Mouse (Mus musculus) midbrain, embryonic 10.5 days (tissue): Measurements from ENCODE around the gene Dnajc11. TPM values are rescaled to one million over a fixed set of nuclear protein-coding genes. Genes with fewer than 3 reads are reported as not detected.

Source experiments
- DNase-seq: peaks from one replicate; pipeline ENCODE4 v3.0.0-alpha.2; 2017; ENCODE audit warnings: low spot score
- H3K27ac ChIP-seq: fragments of 300-500 bp; sonication (generic); replicated peaks from 2 replicates; pipeline ENCODE4 v1.5.1; 2016; ENCODE audit warnings: mild to moderate bottlenecking
- H3K27me3 ChIP-seq: fragments of 300-500 bp; sonication (generic); 2 replicates; pipeline ENCODE4 v1.6.1; 2016; ENCODE audit warnings: low read depth, mild to moderate bottlenecking; ENCODE audit not compliant: poor library complexity, severe bottlenecking
- H3K36me3 ChIP-seq: fragments of 300-500 bp; sonication (generic); 2 replicates; pipeline ENCODE4 v1.6.1; 2016; ENCODE audit warnings: mild to moderate bottlenecking, moderate library complexity
- H3K4me1 ChIP-seq: fragments of 300-500 bp; sonication (generic); 2 replicates; pipeline ENCODE4 v1.6.1; 2016
- H3K4me3 ChIP-seq: fragments of 300-500 bp; sonication (generic); 2 replicates; pipeline ENCODE4 v1.5.1; 2016; ENCODE audit warnings: mild to moderate bottlenecking, moderate library complexity
- H3K9me3 ChIP-seq: fragments of 300-500 bp; sonication (generic); replicated peaks from 2 replicates; pipeline ENCODE4 v1.6.1; 2016; ENCODE audit warnings: mild to moderate bottlenecking
- WGBS: fragments of 180-500 bp; shearing (Covaris S2); methylation state at CpG from one replicate; pipeline ENCODE4 v1.1.7; 2016; 5-methylcytosine and 5-hydroxymethylcytosine counted together
- polyA plus RNA-seq: library from polyadenylated mRNA; unstranded; fragments of >200 nt; fragmentation: Nextera tagmentation; extraction: Ambion mirVana; gene quantifications from 2 replicates; pipeline ENCODE4 v1.2.1, GENCODE M21; 2016

Gene Dnajc11
- polyA plus RNA-seq: 107 and 108 TPM in 2 replicates

GRCm38 (mm10) chr4:151933505-151934214 is at the start of gene Dnajc11:
Gene Dnajc11 (plus strand): TSS chr4:151933691.
- peaks cover 13% of the 10 kb centered on the region for H3K36me3 ChIP-seq
- peak within 1 kb of the TSS; percentile 95 for H3K27ac ChIP-seq
- under 1% methylated on average over 75 of the region's 83 CpGs for WGBS

GRCm38 (mm10) chr4:151893241-151893640 is 40.2 kb upstream of the Dnajc11 start:
- no peak overlapping the region for H3K4me3 ChIP-seq

More at GRCm38 (mm10) chr4:151933505-151934214, at the start of gene Dnajc11:
- Histone ChIP-seq H3K9me3 (no peaks in the 10 kb centered on the region), H3K27me3 (no peaks in the 10 kb centered on the region), H3K4me1 (peaks cover 20% of the 10 kb centered on the region), H3K4me3 (peak within 1 kb of the TSS; percentile 100)
- peak; percentile 91 for DNase-seq

DNA sequence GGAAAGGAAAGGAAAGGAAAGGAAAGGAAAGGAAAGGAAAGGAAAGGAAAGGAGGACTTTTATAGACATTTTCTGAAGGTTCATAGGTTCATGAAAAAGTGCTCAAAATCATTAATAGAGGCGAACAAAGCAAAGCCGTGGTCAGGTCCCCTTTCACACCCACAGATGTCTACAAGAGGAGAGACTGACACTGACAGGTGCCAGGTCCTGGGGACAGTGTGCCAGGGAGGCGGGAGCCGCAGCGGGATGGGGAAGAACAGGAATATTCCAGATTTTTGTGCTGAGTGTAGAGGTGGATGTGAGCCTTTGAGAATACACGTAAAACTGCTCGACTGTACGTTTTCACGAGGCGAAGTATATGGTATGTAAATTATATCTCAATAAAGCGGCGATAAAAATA is 38.6 kb upstream of the Dnajc11 start:
- Histone ChIP-seq H3K36me3 (no peaks in the 10 kb centered on the region), H3K27ac (no peak overlapping the region), H3K9me3 (peaks cover 10% of the 10 kb centered on the region), H3K27me3 (no peaks in the 10 kb centered on the region), H3K4me1 (peaks cover 4% of the 10 kb centered on the region; the same call in 1 of the 2 replicates), H3K4me3 (no peak overlapping the region)
- no peak for DNase-seq
- WGBS: 92% methylated on average over 12 of the region's 12 CpGs

More at GRCm38 (mm10) chr4:151893241-151893640, 40.2 kb upstream of the Dnajc11 start:
- H3K27me3 ChIP-seq: no peaks in the 10 kb centered on the region
- no peak overlapping the region for H3K27ac ChIP-seq
- peaks cover 4% of the 10 kb centered on the region; the same call in 1 of the 2 replicates for H3K4me1 ChIP-seq
- H3K9me3 ChIP-seq: peaks cover 7% of the 10 kb centered on the region; the same call in 1 of the 2 replicates
- H3K36me3 ChIP-seq: no peaks in the 10 kb centered on the region
- WGBS: 79% methylated on average over 6 of the region's 6 CpGs
- DNase-seq: no peak

DNA sequence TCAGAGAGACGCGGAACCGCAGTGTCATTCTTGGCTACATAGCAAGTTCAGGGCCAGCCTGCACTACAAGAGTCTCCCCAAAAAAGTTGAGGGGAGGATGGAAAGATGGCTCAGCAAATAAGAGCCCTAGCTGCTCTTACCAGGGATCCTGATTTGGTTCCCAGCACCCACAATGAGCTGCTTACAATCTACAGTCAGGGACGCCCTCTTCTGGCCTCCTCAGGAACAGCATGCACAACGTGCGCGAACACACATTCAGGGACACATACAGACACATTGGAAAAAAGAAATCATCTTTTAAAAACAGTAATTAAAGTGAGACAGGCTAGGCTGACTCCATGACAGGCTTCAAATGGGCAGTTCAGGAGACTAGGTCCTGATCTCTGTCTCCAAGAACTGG is 37.9 kb upstream of the Dnajc11 start:
- H3K4me3 ChIP-seq: no peak overlapping the region
- no peak overlapping the region for H3K27ac ChIP-seq
- peaks cover 11% of the 10 kb centered on the region for H3K9me3 ChIP-seq
- H3K36me3 ChIP-seq: no peaks in the 10 kb centered on the region
- WGBS: 90% methylated on average over 7 of the region's 7 CpGs
- H3K4me1 ChIP-seq: peaks cover 4% of the 10 kb centered on the region; the same call in 1 of the 2 replicates
- H3K27me3 ChIP-seq: no peaks in the 10 kb centered on the region
- no peak for DNase-seq

GRCm38 (mm10) chr4:151897069-151897617 is 36.3 kb upstream of the Dnajc11 start:
- WGBS: 62% methylated on average over 9 of the region's 9 CpGs

GRCm38 (mm10) chr4:151898600-151899245 is 34.8 kb upstream of the Dnajc11 start:
- peaks cover 4% of the 10 kb centered on the region; the same call in 1 of the 2 replicates for H3K4me1 ChIP-seq
- H3K9me3 ChIP-seq: peaks cover 11% of the 10 kb centered on the region
- no peak for DNase-seq
- no peaks in the 10 kb centered on the region for H3K36me3 ChIP-seq
- peaks cover 13% of the 10 kb centered on the region for H3K27me3 ChIP-seq
- no peak overlapping the region for H3K4me3 ChIP-seq
- WGBS: 69% methylated on average over 13 of the region's 13 CpGs
- no peak overlapping the region for H3K27ac ChIP-seq

More at GRCm38 (mm10) chr4:151897069-151897617, 36.3 kb upstream of the Dnajc11 start:
- no peaks in the 10 kb centered on the region for H3K27me3 ChIP-seq
- DNase-seq: no peak
- H3K9me3 ChIP-seq: peaks cover 11% of the 10 kb centered on the region
- H3K4me3 ChIP-seq: no peak overlapping the region
- no peaks in the 10 kb centered on the region for H3K36me3 ChIP-seq
- H3K4me1 ChIP-seq: peaks cover 4% of the 10 kb centered on the region; the same call in 1 of the 2 replicates
- H3K27ac ChIP-seq: no peak overlapping the region

- WGBS: 69% methylated on average over 11 of the region's 11 CpGs
- peaks cover 17% of the 10 kb centered on the region for H3K27me3 ChIP-seq
- H3K4me3 ChIP-seq: no peak overlapping the region
- H3K4me1 ChIP-seq: peaks cover 4% of the 10 kb centered on the region; the same call in 1 of the 2 replicates
- DNase-seq: no peak
- peaks cover 11% of the 10 kb centered on the region for H3K9me3 ChIP-seq
- H3K36me3 ChIP-seq: no peaks in the 10 kb centered on the region
- H3K27ac ChIP-seq: no peak overlapping the region
These were observed 33.6 kb upstream of the Dnajc11 start for GRCm38 (mm10) chr4:151899707-151900384.

DNA sequence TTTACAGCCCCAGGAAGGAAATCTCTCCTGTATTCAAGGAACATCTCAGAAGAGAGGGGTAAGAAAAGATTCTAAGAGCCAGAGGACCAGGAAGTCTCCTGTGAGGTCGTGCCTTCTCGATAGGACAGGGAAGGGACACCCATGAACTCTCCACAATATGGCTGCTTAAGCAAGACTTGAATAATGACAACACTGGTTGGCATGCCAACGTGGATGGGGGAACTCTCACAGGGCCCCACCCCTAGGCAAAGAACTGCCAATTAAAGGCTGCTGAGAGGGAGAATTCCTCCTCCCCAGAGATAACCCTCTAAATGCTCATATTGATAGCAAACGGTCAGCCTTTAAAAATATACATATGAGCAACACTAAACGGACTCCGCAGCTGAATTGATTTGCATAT is 32.8 kb upstream of the Dnajc11 start:
- Histone ChIP-seq H3K4me3 (no peak overlapping the region), H3K27me3 (peaks cover 26% of the 10 kb centered on the region), H3K27ac (no peak overlapping the region), H3K4me1 (peaks cover 11% of the 10 kb centered on the region), H3K36me3 (no peaks in the 10 kb centered on the region), H3K9me3 (peaks cover 5% of the 10 kb centered on the region)
- DNase-seq: no peak
- 86% methylated on average over 6 of the region's 6 CpGs for WGBS

DNA sequence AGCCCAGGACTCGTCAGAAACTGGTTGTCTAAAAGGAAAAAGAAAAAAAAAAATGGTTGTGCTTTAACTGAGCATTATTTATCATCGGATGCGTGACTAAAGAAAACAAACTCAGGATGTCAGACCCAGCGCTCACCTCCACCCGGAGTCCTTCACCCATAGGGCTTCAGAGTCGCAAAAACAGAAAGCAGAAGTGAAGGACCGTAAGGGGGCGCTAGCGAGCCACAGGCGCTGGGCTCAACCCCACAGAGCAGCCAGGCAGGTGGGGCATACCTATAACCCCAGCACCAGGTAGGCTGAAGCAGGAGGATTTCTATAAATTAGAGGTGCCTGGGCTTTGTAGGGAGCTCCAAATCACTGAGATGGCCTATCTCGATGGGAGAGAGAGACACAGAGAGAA is 32.1 kb upstream of the Dnajc11 start:
- H3K27me3 ChIP-seq: peaks cover 27% of the 10 kb centered on the region
- H3K9me3 ChIP-seq: peaks cover 4% of the 10 kb centered on the region
- 69% methylated on average over 11 of the region's 11 CpGs for WGBS
- H3K36me3 ChIP-seq: no peaks in the 10 kb centered on the region
- H3K4me1 ChIP-seq: peaks cover 18% of the 10 kb centered on the region
- no peak overlapping the region for H3K27ac ChIP-seq
- DNase-seq: no peak
- no peak overlapping the region for H3K4me3 ChIP-seq

DNA sequence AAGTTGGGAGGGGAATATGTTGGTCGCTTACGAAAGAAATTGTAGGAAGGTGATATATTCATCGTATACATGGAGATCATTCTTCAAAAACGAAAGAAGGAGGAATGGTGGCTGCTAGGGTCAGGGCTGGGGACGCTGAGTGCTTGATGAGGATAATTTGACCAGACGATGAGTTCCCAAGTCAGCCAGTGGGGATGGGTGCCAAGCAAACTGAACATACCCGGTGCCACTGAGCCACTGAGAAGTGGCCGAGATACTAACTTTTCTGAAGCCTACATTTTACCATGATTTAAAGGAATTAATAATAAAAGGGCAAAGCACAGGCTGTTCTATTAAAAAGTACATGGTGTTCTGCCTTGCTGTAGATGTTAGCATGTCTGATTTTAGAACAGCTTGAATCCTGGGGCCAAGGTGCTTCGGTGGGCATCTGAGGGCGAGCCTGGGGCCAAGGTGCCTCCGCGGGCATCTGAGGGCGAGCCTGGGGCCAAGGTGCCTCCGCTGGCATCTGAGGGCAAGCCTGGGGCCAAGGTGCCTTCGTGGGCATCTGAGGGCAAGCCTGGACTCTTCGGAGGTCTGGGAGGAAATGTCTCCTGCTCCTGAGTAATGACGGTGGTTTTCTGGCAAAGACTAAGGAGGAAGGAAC is 31.3 kb upstream of the Dnajc11 start:
- Histone ChIP-seq H3K4me3 (no peak overlapping the region), H3K9me3 (peaks cover 4% of the 10 kb centered on the region), H3K27me3 (peaks cover 31% of the 10 kb centered on the region), H3K27ac (no peak overlapping the region), H3K4me1 (peaks cover 21% of the 10 kb centered on the region), H3K36me3 (no peaks in the 10 kb centered on the region)
- DNase-seq: no peak
- 85% methylated on average over 17 of the region's 17 CpGs for WGBS

DNA sequence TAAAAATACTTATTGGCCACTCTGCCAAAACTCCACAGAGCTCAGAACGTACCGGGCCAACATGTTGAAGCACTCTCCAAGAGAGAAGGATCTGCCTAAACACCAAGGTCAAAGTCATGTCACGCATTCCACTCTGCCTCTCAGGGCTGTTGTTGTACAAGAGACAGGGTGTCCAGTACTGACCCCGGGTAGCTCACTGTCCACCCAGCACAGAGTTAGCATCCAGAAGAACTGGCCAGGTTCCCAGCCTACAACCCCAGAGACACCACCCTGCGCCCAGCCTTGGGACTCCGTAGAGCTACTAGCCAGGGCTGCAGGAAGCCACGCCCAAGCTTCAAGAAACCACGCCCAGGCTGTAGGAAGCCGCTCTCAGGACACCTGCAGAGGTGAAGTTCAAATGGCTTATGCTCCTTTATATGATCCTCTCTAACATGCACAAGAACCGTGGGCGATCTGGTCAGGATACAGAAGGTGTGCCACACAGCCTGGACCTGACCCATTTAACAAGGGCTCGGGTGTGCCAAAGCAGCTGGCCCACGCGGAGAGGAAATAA is 30.7 kb upstream of the Dnajc11 start:
- DNase-seq: no peak
- WGBS: 61% methylated on average over 14 of the region's 14 CpGs
- peaks cover 25% of the 10 kb centered on the region for H3K4me1 ChIP-seq
- no peak overlapping the region for H3K27ac ChIP-seq
- H3K9me3 ChIP-seq: peaks cover 4% of the 10 kb centered on the region
- H3K4me3 ChIP-seq: no peak overlapping the region
- peaks cover 35% of the 10 kb centered on the region for H3K27me3 ChIP-seq
- H3K36me3 ChIP-seq: no peaks in the 10 kb centered on the region

- Histone ChIP-seq H3K4me1 (peaks cover 35% of the 10 kb centered on the region), H3K9me3 (peaks cover 4% of the 10 kb centered on the region), H3K27ac (no peak overlapping the region), H3K27me3 (peaks cover 46% of the 10 kb centered on the region), H3K4me3 (no peak overlapping the region), H3K36me3 (no peaks in the 10 kb centered on the region)
- DNase-seq: no peak
- WGBS: 66% methylated on average over 11 of the region's 11 CpGs
These were observed 29.4 kb upstream of the Dnajc11 start for GRCm38 (mm10) chr4:151904098-151904497.
